ENCODE assay signal across 7 mouse cellular contexts in genomic region chr11:88049732-88050131, GRCm38 (mm10). TPM values are rescaled to one million over a fixed set of nuclear protein-coding genes. Genes with fewer than 3 reads are reported as not detected.
A peak's percentile ranks its signal among the peaks of the same experiment; 100 is the strongest.
DNase-seq lines count a peak whose midpoint lies in the region; ATAC-seq lines count a peak whose summit lies in the region.

No protein-coding gene starts in this region.

- no peak for DNase-seq in lung, postnatal 4 days
- DNase-seq in forebrain, embryonic 14.5 days (ENCODE audit: low spot score) = no peak
- no peak for DNase-seq in left cerebral cortex, postnatal 14 days (ENCODE audit: low spot score in 2 of 2)

- H3K9ac ChIP-seq in lung, embryonic 15.5 days = no peak overlapping the region
- peak overlapping the region; percentile 99 for H3K9ac ChIP-seq in forebrain, embryonic 14.5 days (ENCODE audit: low read length)
- peak overlapping the region; percentile 100 for H3K9ac ChIP-seq in liver, embryonic 12.5 days
- 0 out of 2 replicates have a peak overlapping the region, but pooled peaks have one; percentile 31 for H3K9ac ChIP-seq in stomach, embryonic 16.5 days (ENCODE audit: low read length)

- intact Hi-C loops in left cerebral cortex, postnatal 14 days (cut with DNase I) = no loop called here

- H3K4me1 ChIP-seq in lung, embryonic 15.5 days = peaks cover 34% of the 10 kb centered on the region
- H3K4me1 ChIP-seq in forebrain, embryonic 14.5 days (ENCODE audit: control insufficient read depth, insufficient read depth, low read length) = peaks cover 27% of the 10 kb centered on the region
- peaks cover 42% of the 10 kb centered on the region for H3K4me1 ChIP-seq in liver, embryonic 12.5 days
- peaks cover 30% of the 10 kb centered on the region for H3K4me1 ChIP-seq in stomach, embryonic 16.5 days (ENCODE audit: control insufficient read depth, insufficient read depth, low read length)

- ATAC-seq in lung, embryonic 15.5 days (ENCODE audit: borderline replicate concordance, extremely low read depth, low FRiP score, low TSS enrichment) = no peak
- no peak for ATAC-seq in forebrain, embryonic 14.5 days
- ATAC-seq in liver, embryonic 12.5 days = no peak
- no peak for ATAC-seq in stomach, embryonic 16.5 days (ENCODE audit: insufficient read depth, low FRiP score)
- no peak for ATAC-seq in CD4-positive, CD25-positive, alpha-beta regulatory T cell, adult 4 months

- no peaks in the 10 kb centered on the region for H3K9me3 ChIP-seq in lung, embryonic 15.5 days
- H3K9me3 ChIP-seq in forebrain, embryonic 14.5 days (replicated peaks; ENCODE audit: control insufficient read depth, low read length) = no peaks in the 10 kb centered on the region
- no peaks in the 10 kb centered on the region for H3K9me3 ChIP-seq in liver, embryonic 12.5 days (replicated peaks)
- no peaks in the 10 kb centered on the region for H3K9me3 ChIP-seq in stomach, embryonic 16.5 days (replicated peaks; ENCODE audit: control insufficient read depth, low read length)

- H3K4me2 ChIP-seq in lung, embryonic 15.5 days = peak overlapping the region; percentile 65
- peak overlapping the region; percentile 77 for H3K4me2 ChIP-seq in forebrain, embryonic 14.5 days (ENCODE audit: low read length)
- H3K4me2 ChIP-seq in liver, embryonic 12.5 days = peak overlapping the region; percentile 83
- H3K4me2 ChIP-seq in stomach, embryonic 16.5 days (ENCODE audit: low read depth, low read length) = peak overlapping the region; percentile 97

- no peak overlapping the region for H3K27ac ChIP-seq in lung, embryonic 15.5 days
- H3K27ac ChIP-seq in forebrain, embryonic 14.5 days (ENCODE audit: low read depth, low read length) = no peak overlapping the region
- H3K27ac ChIP-seq in liver, embryonic 12.5 days = peak overlapping the region; percentile 99; the same call in 1 of the 2 replicates
- H3K27ac ChIP-seq in stomach, embryonic 16.5 days (ENCODE audit: low read length) = no peak overlapping the region

- peaks cover 35% of the 10 kb centered on the region for H3K36me3 ChIP-seq in lung, embryonic 15.5 days
- H3K36me3 ChIP-seq in forebrain, embryonic 14.5 days (ENCODE audit: control insufficient read depth, insufficient read depth, low read length) = peaks cover 36% of the 10 kb centered on the region
- peaks cover 54% of the 10 kb centered on the region for H3K36me3 ChIP-seq in liver, embryonic 12.5 days
- peaks cover 5% of the 10 kb centered on the region for H3K36me3 ChIP-seq in stomach, embryonic 16.5 days (ENCODE audit: control insufficient read depth, insufficient read depth, low read length)

- H3K27me3 ChIP-seq in lung, embryonic 15.5 days = no peaks in the 10 kb centered on the region
- no peaks in the 10 kb centered on the region for H3K27me3 ChIP-seq in forebrain, embryonic 14.5 days (replicated peaks; ENCODE audit: control insufficient read depth, insufficient read depth, low read length)
- H3K27me3 ChIP-seq in liver, embryonic 12.5 days (replicated peaks) = no peaks in the 10 kb centered on the region
- no peaks in the 10 kb centered on the region for H3K27me3 ChIP-seq in stomach, embryonic 16.5 days (ENCODE audit: control insufficient read depth, insufficient read depth, low read length)

- peak overlapping the region; percentile 95 for H3K4me3 ChIP-seq in lung, embryonic 15.5 days
- H3K4me3 ChIP-seq in forebrain, embryonic 14.5 days (ENCODE audit: low read depth, low read length) = peak overlapping the region; percentile 98
- peak overlapping the region; percentile 100 for H3K4me3 ChIP-seq in liver, embryonic 12.5 days
- peak overlapping the region; percentile 84 for H3K4me3 ChIP-seq in stomach, embryonic 16.5 days (replicated peaks; ENCODE audit: low read length)

RNA-seq across cellular contexts. Expression of gene Srsf1, which starts 2.6 kb away (rescaled TPM):
- polyA plus RNA-seq in lung, embryonic 15.5 days (2015; fragmentation: Nextera tagmentation; extraction: Ambion mirVana) = 308 and 313 TPM in 2 replicates
- 340 and 348 TPM in 2 replicates for polyA plus RNA-seq in forebrain, embryonic 14.5 days (2014; fragmentation: Nextera tagmentation; extraction: Ambion mirVana)
- 272 and 273 TPM in 2 replicates for polyA plus RNA-seq in liver, embryonic 12.5 days (2016; fragmentation: Nextera tagmentation; extraction: Ambion mirVana)
- 188 and 201 TPM in 2 replicates for polyA plus RNA-seq in stomach, embryonic 16.5 days (2015; fragmentation: Nextera tagmentation; extraction: Ambion mirVana)
- 10 to 100 TPM; 23.5 to 47.7 TPM for polyA plus RNA-seq in CD4-positive, CD25-positive, alpha-beta regulatory T cell, adult 4 months (2017; shearing (Covaris generic))
- 100 to 1,000 TPM; 171 to 177 TPM for total RNA-seq in left cerebral cortex, postnatal 14 days (2021)

RNA-seq across cellular contexts. Expression of gene Vezf1, which starts 18.3 kb away (rescaled TPM):
- polyA plus RNA-seq in lung, embryonic 15.5 days (2015; fragmentation: Nextera tagmentation; extraction: Ambion mirVana) = 37.7 and 39.7 TPM in 2 replicates
- 60.0 and 64.7 TPM in 2 replicates for polyA plus RNA-seq in forebrain, embryonic 14.5 days (2014; fragmentation: Nextera tagmentation; extraction: Ambion mirVana)
- polyA plus RNA-seq in liver, embryonic 12.5 days (2016; fragmentation: Nextera tagmentation; extraction: Ambion mirVana) = 14.6 TPM in 2 replicates
- polyA plus RNA-seq in stomach, embryonic 16.5 days (2015; fragmentation: Nextera tagmentation; extraction: Ambion mirVana) = 28.5 and 30.5 TPM in 2 replicates
- 10 to 100 TPM; 23.6 to 25.6 TPM for polyA plus RNA-seq in CD4-positive, CD25-positive, alpha-beta regulatory T cell, adult 4 months (2017; shearing (Covaris generic))
- total RNA-seq in left cerebral cortex, postnatal 14 days (2021) = 10 to 100 TPM; 24.4 to 25.3 TPM

RNA-seq across cellular contexts. Expression of gene Cuedc1, which starts 48.1 kb away (rescaled TPM):
- polyA plus RNA-seq in lung, embryonic 15.5 days (2015; fragmentation: Nextera tagmentation; extraction: Ambion mirVana) = 17.7 and 19.7 TPM in 2 replicates
- 13.0 and 18.6 TPM in 2 replicates for polyA plus RNA-seq in forebrain, embryonic 14.5 days (2014; fragmentation: Nextera tagmentation; extraction: Ambion mirVana)
- 3.4 and 4.6 TPM in 2 replicates for polyA plus RNA-seq in liver, embryonic 12.5 days (2016; fragmentation: Nextera tagmentation; extraction: Ambion mirVana)
- polyA plus RNA-seq in stomach, embryonic 16.5 days (2015; fragmentation: Nextera tagmentation; extraction: Ambion mirVana) = 11.3 and 11.5 TPM in 2 replicates
- polyA plus RNA-seq in CD4-positive, CD25-positive, alpha-beta regulatory T cell, adult 4 months (2017; shearing (Covaris generic)) = 1 to 10 TPM; 4.1 to 9.9 TPM
- total RNA-seq in left cerebral cortex, postnatal 14 days (2021) = 10 to 100 TPM; 28.2 TPM
